Mouse (Mus musculus): ENCODE data around the gene Pik3ip1.

Pik3ip1 gene

GRCm38 (mm10) chr11:3329891-3330451, at the start of gene Pik3ip1:
TSS of gene Pik3ip1 (plus strand) at chr11:3330401.
- no peak for DNase-seq

GRCm38 (mm10) chr11:3282887-3283286, 47.3 kb upstream of the Pik3ip1 start:
- DNase-seq = no peak

- DNase-seq = no peak
These were observed 46.6 kb upstream of the Pik3ip1 start for GRCm38 (mm10) chr11:3283645-3284044.

GRCm38 (mm10) chr11:3285940-3286339, 44.3 kb upstream of the Pik3ip1 start:
- no peak for DNase-seq

GRCm38 (mm10) chr11:3287131-3287530, 43.1 kb upstream of the Pik3ip1 start:
- no peak for DNase-seq

GRCm38 (mm10) chr11:3287921-3288320, 42.3 kb upstream of the Pik3ip1 start:
- DNase-seq = peak; percentile 51

- peak; percentile 64 for DNase-seq
These were observed 41.5 kb upstream of the Pik3ip1 start, which contains the start of gene Patz1 for GRCm38 (mm10) chr11:3288521-3289301. TSS of gene Patz1 (plus strand) at chr11:3288874.

- peak; percentile 77 for DNase-seq
These were observed 40.8 kb upstream of the Pik3ip1 start for GRCm38 (mm10) chr11:3289302-3289802.

GRCm38 (mm10) chr11:3289803-3290639, 40.2 kb upstream of the Pik3ip1 start:
- DNase-seq = peak; percentile 90

GRCm38 (mm10) chr11:3290640-3291310, 39.4 kb upstream of the Pik3ip1 start:
- peak; percentile 64 for DNase-seq

GRCm38 (mm10) chr11:3291311-3292061, 38.7 kb upstream of the Pik3ip1 start:
- DNase-seq = no peak

- DNase-seq = peak; percentile 67
These were observed 38.2 kb upstream of the Pik3ip1 start for GRCm38 (mm10) chr11:3292062-3292421.

GRCm38 (mm10) chr11:3292711-3293249, 37.4 kb upstream of the Pik3ip1 start:
- peak; percentile 47 for DNase-seq

GRCm38 (mm10) chr11:3293361-3293760, 36.8 kb upstream of the Pik3ip1 start:
- no peak for DNase-seq

- no peak for DNase-seq
These were observed 35.6 kb upstream of the Pik3ip1 start for GRCm38 (mm10) chr11:3294641-3295040.

GRCm38 (mm10) chr11:3296056-3296455, 34.1 kb upstream of the Pik3ip1 start:
- no peak for DNase-seq

GRCm38 (mm10) chr11:3297871-3298812, 32.1 kb upstream of the Pik3ip1 start:
- no peak for DNase-seq

- no peak for DNase-seq
These were observed 31.4 kb upstream of the Pik3ip1 start for GRCm38 (mm10) chr11:3298813-3299185.

- no peak for DNase-seq
These were observed 29.1 kb upstream of the Pik3ip1 start for GRCm38 (mm10) chr11:3301075-3301474.

GRCm38 (mm10) chr11:3302385-3302784, 27.8 kb upstream of the Pik3ip1 start:
- DNase-seq = no peak

GRCm38 (mm10) chr11:3302792-3303191, 27.4 kb upstream of the Pik3ip1 start:
- peak; percentile 39 for DNase-seq

Data from kidney, adult 18-20 months (tissue).